Mouse (Mus musculus) neural tube, embryonic 12.5 days (tissue): ENCODE data around the gene Hectd2. TPM values are rescaled to one million over a fixed set of nuclear protein-coding genes. Genes with fewer than 3 reads are reported as not detected.
A peak's percentile ranks its signal among the peaks of the same experiment; 100 is the strongest.

ENCODE experiments used
- ATAC-seq: fragments of 200-750 bp; cut with Nextera tagmentation; 2 replicates; pipeline ENCODE4 v1.8.0; 2017; ENCODE audit warnings: low read depth, mild to moderate bottlenecking, moderate TSS enrichment, moderate library complexity; ENCODE audit not compliant: low FRiP score
- H3K27ac ChIP-seq: fragments of 300-500 bp; sonication (generic); 2 replicates; pipeline ENCODE4 v1.5.1; 2016
- H3K27me3 ChIP-seq: fragments of 300-500 bp; sonication (generic); replicated peaks from 2 replicates; pipeline ENCODE4 v1.6.1; 2016; ENCODE audit warnings: mild to moderate bottlenecking
- H3K36me3 ChIP-seq: fragments of 300-500 bp; sonication (generic); 2 replicates; pipeline ENCODE4 v1.6.1; 2016; ENCODE audit warnings: mild to moderate bottlenecking
- H3K4me1 ChIP-seq: fragments of 300-500 bp; sonication (generic); 2 replicates; pipeline ENCODE4 v1.6.1; 2016
- H3K4me2 ChIP-seq: fragments of 300-500 bp; sonication (generic); replicated peaks from 2 replicates; pipeline ENCODE4 v1.6.1; 2016; ENCODE audit warnings: mild to moderate bottlenecking
- H3K4me3 ChIP-seq: fragments of 300-500 bp; sonication (generic); 2 replicates; pipeline ENCODE4 v1.5.1; 2016
- H3K9ac ChIP-seq: fragments of 300-500 bp; sonication (generic); 2 replicates; pipeline ENCODE4 v1.6.1; 2016; ENCODE audit warnings: mild to moderate bottlenecking
- H3K9me3 ChIP-seq: fragments of 300-500 bp; sonication (generic); 2 replicates; pipeline ENCODE4 v1.6.1; 2016; ENCODE audit warnings: mild to moderate bottlenecking
- WGBS: fragments of 180-500 bp; shearing (Covaris S2); methylation state at CpG from one replicate; pipeline ENCODE4 v1.1.7; 2016; 5-methylcytosine and 5-hydroxymethylcytosine counted together
- polyA plus RNA-seq: library from polyadenylated mRNA; unstranded; fragments of >200 nt; fragmentation: Nextera tagmentation; extraction: Ambion mirVana; gene quantifications from 2 replicates; pipeline ENCODE4 v1.2.1, GENCODE M21; 2016

The Hectd2 gene
- 7.1 TPM in 2 replicates for polyA plus RNA-seq

DNA sequence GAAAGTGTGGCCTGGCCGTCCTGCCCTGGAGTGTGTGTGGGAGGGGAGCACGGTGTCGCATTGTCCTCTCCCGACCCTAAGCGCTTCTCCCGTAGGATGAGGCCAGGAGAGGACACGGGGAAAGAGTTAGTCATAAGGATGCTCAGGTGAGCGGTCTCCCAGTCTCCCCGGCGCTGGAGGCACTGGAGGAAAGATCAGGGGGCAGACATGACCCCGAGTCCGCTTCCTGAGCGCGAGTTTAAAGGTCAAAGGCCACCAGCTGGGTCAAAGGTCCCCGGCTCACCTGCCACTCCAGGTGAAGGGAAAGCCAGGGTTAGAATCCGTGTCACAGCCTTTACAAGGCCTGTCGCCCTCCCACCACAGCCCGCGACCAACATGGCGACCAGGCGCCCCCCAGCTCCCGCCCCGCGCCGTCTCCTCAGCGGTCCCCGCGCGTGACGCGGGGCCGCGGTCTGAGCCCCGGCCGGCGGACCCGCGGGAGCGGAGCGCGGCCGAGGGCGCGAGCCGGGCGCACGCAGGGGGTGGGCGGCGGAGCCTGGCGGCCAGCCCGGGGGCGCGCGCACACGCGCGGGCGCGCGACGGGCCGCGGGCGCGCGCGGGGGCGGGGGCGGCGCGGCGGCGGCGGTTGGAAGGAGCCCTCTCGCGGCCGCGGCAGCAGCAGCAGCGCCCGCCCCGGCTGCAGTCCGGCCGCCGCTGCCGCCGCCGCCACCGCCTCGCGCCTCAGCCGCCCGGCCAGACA lies at the start of gene Hectd2:
Hectd2 (plus strand) TSS at position 594 of the 739 bp plus-strand sequence.
- peak within 1 kb of the TSS; percentile 83 for H3K9ac ChIP-seq
- peak within 1 kb of the TSS; percentile 77 for H3K27ac ChIP-seq
- under 1% methylated on average over 61 of the region's 92 CpGs for WGBS
- no peaks in the 10 kb centered on the region for H3K9me3 ChIP-seq
- H3K4me2 ChIP-seq: peak within 1 kb of the TSS; percentile 92
- ATAC-seq: peak; percentile 85
- 0 out of 2 replicates have a peak, but pooled peaks cover 3% of the 10 kb centered on the region for H3K4me1 ChIP-seq
- peaks cover 4% of the 10 kb centered on the region; the same call in 1 of the 2 replicates for H3K27me3 ChIP-seq
- peak within 1 kb of the TSS; percentile 76 for H3K4me3 ChIP-seq
- H3K36me3 ChIP-seq: no peaks in the 10 kb centered on the region

DNA sequence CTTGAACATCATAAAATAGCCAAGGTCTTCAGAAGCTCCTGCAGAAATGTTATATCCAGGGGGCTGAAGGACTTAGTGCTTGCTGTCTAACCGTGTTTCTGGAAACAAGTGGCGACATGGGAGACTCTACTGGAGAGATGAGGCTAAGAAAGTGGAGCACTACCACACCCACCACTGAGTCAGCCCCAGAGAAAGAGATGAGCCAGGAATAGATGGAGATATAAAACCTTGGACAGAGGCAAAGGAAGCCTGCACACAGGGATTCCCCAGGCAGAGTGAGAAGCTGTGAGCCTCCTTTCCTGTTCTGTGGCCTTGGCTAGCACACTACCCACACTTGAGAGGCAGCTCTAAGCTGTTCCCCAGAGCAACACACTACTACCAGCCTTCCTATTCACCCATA lies 49.7 kb upstream of the Hectd2 start:
- no peaks in the 10 kb centered on the region for H3K4me1 ChIP-seq
- H3K27ac ChIP-seq: no peak overlapping the region
- H3K9ac ChIP-seq: no peak overlapping the region
- 91% methylated on average over 2 of the region's 2 CpGs for WGBS
- no peak overlapping the region for H3K4me3 ChIP-seq
- H3K36me3 ChIP-seq: no peaks in the 10 kb centered on the region
- no peak overlapping the region for H3K4me2 ChIP-seq
- no peaks in the 10 kb centered on the region for H3K27me3 ChIP-seq
- no peak for ATAC-seq
- no peaks in the 10 kb centered on the region for H3K9me3 ChIP-seq

DNA sequence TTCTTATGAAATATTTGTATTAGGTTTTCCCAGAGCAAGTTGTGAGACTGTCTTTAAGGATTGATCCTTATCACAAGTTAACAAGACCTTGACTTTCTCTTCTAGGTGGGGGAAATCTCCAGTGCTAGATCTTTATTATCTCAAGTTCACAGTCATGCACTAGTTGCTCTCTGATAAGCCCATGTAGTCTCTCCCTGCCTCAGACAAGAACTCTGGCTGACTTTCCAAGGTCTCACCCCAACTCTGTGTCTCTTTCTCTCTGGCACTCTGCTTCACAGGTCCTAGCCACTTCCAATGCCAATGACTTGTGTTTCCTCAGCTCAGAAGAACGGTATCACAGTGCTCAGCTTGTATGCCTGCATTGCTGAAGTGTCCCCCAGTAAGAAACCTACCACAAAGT lies 43.1 kb upstream of the Hectd2 start:
- WGBS: 86% methylated on average over 1 of the region's 1 CpGs
- H3K27me3 ChIP-seq: no peaks in the 10 kb centered on the region
- H3K27ac ChIP-seq: no peak overlapping the region
- H3K4me3 ChIP-seq: no peak overlapping the region
- no peaks in the 10 kb centered on the region for H3K9me3 ChIP-seq
- no peak for ATAC-seq
- H3K4me1 ChIP-seq: no peaks in the 10 kb centered on the region
- no peak overlapping the region for H3K9ac ChIP-seq
- no peak overlapping the region for H3K4me2 ChIP-seq
- H3K36me3 ChIP-seq: no peaks in the 10 kb centered on the region

DNA sequence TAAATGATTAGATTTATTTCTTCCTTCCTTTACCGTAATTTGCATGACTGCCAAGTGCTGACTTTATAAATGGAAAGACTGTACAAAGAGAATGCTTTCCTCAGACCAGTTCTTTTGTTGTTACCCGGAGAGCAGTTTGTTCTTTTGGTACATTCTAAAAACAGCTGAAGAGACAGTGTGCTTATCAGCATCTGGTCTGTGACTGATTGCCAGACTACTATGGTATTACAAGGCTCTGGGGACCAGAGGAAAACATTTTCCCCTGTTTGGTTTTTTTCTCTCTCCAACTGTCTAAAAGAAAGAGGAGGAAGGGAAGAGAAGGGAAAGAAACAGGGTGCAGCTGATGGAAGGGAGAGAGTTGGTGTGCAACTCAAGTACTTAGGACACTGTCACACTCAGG lies 36.0 kb upstream of the Hectd2 start:
- Histone ChIP-seq H3K4me3 (no peak overlapping the region), H3K9me3 (no peaks in the 10 kb centered on the region), H3K27me3 (no peaks in the 10 kb centered on the region), H3K4me2 (no peak overlapping the region), H3K4me1 (peaks cover 7% of the 10 kb centered on the region), H3K9ac (no peak overlapping the region), H3K27ac (no peak overlapping the region), H3K36me3 (no peaks in the 10 kb centered on the region)
- WGBS: 36% methylated on average over 2 of the region's 2 CpGs
- ATAC-seq: no peak

DNA sequence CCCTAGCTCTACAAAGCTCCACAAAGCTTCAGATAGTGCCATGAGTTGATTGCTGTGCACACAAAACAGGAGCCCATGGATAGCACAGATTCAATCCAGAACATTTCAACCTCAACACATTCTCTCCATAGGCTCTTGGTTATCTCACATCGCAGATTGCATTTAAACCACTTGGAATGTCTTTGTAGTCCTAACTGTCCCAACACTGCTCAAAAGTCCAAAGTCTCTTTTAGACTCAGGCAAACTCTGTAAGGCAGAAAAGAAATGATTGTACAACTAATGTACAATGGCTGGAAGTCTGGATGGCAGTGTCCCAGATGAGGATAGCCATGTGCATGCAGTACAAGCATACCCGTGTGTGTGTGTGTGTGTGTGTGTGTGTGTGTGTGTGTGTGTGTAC lies 32.9 kb upstream of the Hectd2 start:
- Histone ChIP-seq H3K27ac (no peak overlapping the region), H3K9ac (no peak overlapping the region), H3K4me1 (peaks cover 7% of the 10 kb centered on the region), H3K9me3 (no peaks in the 10 kb centered on the region), H3K27me3 (no peaks in the 10 kb centered on the region), H3K4me2 (no peak overlapping the region), H3K36me3 (no peaks in the 10 kb centered on the region), H3K4me3 (no peak overlapping the region)
- no peak for ATAC-seq
- WGBS: 91% methylated on average over 2 of the region's 2 CpGs

DNA sequence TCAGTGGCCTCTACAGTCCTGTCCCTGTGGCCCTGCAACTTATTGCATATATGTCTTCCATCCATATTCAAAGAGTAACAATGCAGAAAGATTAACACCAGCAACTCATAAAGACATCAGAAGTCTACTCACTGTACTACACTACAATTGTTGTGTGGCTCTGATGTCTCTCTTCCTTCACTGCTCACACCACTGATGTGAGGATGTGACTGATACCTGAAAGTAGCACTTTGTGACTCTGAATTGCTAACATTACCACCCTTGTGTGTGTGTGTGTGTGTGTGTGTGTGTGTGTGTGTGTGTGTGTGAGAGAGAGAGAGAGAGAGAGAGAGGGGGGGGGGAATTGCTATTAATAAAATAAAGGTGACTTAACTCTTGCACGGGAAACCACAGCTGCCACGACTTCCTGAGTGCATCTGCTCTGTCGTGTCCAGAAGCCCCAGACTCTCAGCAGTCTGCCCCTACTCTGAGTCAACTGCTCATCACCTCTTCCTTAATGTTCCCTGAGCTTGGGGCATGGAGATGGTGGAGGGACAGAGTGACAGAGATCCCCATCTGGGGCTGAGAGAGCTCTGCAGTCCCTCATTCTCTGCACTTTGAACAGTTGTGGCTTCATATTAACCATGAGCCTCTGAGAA lies 31.8 kb upstream of the Hectd2 start:
- H3K4me1 ChIP-seq: peaks cover 7% of the 10 kb centered on the region

DNA sequence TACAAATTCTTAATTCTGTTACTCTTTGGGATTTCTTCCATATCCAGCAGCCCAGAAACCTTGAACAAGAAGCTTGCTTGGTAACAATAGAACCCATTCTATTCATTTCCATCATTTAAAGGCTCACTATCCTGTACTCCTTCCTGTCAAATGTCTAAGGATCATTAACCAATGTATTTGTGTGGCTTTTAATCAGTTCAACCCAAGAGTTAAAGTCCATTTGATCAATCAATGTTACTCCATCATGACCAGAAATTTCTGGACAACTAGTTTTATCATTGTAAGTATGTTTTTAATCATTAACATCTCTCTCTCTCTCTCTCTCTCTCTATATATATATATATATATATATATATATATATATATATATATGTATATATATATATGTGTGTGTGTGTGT lies 29.4 kb upstream of the Hectd2 start:
- Histone ChIP-seq H3K27ac (no peak overlapping the region), H3K4me3 (no peak overlapping the region), H3K9ac (no peak overlapping the region), H3K27me3 (no peaks in the 10 kb centered on the region), H3K36me3 (no peaks in the 10 kb centered on the region), H3K4me1 (no peaks in the 10 kb centered on the region), H3K9me3 (no peaks in the 10 kb centered on the region), H3K4me2 (no peak overlapping the region)
- ATAC-seq: no peak

More for the DNA sequence above, 31.8 kb upstream of the Hectd2 start:
- Histone ChIP-seq H3K4me2 (no peak overlapping the region), H3K9me3 (no peaks in the 10 kb centered on the region), H3K27ac (no peak overlapping the region), H3K9ac (no peak overlapping the region), H3K27me3 (no peaks in the 10 kb centered on the region), H3K36me3 (no peaks in the 10 kb centered on the region), H3K4me3 (no peak overlapping the region)
- 76% methylated on average over 3 of the region's 3 CpGs for WGBS
- no peak for ATAC-seq

DNA sequence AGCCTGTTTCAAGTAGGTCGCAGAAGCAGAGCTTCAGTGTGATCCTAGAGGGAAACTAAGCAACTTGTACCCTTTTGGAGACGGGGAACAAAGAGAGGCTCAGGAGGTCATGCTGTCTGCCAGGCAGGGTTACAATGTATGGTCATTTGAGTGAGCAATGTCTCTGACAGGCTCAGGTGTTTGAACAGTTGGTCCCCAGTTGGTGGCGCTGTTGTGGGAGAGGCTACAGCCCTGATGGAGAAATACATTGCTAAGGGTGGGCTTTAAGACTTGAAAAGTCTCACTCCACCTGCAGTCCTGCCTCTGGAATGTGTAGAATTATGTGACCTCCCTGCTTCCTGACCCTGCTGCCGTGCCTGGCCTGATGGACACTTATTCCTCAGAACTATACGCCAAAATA lies 21.4 kb upstream of the Hectd2 start:
- Histone ChIP-seq H3K4me2 (no peak overlapping the region), H3K4me3 (no peak overlapping the region), H3K9ac (no peak overlapping the region), H3K9me3 (no peaks in the 10 kb centered on the region), H3K27ac (no peak overlapping the region), H3K27me3 (no peaks in the 10 kb centered on the region), H3K4me1 (peaks cover 23% of the 10 kb centered on the region), H3K36me3 (no peaks in the 10 kb centered on the region)
- ATAC-seq: no peak
- WGBS: 62% methylated on average over 5 of the region's 5 CpGs

DNA sequence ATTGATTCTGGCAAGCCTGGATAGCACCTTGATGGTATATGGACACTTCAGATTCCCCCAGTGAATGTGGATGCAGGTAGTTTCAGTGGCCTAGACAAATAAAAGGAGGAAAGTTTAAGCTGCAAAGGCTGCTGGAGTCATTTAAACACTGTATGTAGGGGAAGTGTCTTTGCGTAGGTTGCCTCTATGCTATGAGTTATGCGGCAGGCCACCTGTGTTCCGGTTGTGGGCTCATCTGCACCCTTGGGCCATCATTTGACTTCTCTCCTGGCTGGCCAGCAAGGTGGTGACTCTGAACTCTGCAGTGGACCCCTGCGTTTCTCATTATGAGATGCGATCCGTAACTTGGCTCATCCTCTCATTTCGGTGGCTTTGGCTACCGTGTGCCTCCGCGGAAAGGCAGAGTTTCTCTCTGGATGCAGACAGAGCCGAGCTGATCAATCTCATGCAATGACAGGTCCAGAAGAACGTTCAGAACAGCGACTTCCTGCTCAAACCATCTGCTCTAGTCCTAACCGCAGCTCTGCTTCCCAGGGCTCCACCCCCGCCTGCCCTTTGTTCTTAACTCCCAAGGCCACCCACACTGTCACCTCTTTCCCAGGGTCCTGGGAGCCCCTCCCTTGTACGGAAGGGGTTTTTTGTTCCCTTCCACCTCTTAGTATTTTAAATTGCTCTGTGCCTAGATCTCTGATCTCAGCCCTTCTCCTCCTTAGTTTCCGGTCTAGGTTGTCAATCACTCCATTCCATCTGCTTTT lies 20.3 kb upstream of the Hectd2 start:
- Histone ChIP-seq H3K9me3 (no peaks in the 10 kb centered on the region), H3K4me2 (peak overlapping the region; percentile 50), H3K36me3 (no peaks in the 10 kb centered on the region), H3K4me3 (no peak overlapping the region), H3K9ac (no peak overlapping the region), H3K27ac (peak overlapping the region; percentile 51; the same call in 1 of the 2 replicates), H3K4me1 (peaks cover 23% of the 10 kb centered on the region), H3K27me3 (no peaks in the 10 kb centered on the region)
- WGBS: 27% methylated on average over 17 of the region's 17 CpGs
- peak; percentile 77 for ATAC-seq

DNA sequence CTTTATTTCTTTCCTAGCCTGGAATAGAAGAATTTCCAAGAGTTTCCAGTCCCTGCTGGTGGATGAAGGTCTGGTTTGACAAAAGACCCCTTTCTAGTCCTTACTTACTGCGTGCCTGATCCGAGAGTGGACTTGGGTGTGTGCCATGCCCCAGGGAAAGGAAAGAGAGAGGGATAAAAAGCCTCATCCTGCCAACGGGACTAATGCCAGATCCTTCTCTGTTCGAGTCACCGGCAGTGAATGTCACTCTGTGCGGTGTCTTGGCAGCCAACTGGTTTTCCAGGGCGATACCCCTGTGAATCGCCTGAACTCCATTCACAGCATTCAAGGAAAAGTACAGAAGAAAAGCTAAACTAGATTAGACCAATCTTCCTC lies 19.7 kb upstream of the Hectd2 start:
- H3K9ac ChIP-seq: no peak overlapping the region
- no peak overlapping the region for H3K4me3 ChIP-seq

DNA sequence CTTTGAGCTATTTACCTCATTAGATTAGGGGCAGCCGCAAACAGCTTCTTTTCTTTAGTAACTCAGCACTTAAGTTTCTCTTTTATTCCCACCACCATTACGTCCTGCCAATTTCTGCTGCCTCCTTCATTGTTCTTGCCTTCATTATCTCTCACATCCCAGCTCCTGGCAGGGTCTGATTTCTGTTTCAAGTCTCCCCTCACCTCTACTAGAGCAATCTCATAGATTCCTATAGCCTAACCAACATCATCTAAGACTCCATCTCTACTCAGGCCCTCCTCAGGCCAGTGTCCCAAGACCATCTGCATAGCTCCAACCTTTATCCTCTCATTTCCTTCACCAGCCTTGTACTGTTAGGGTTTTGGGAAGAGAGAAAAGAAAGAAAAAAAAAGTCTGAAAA lies 19.3 kb upstream of the Hectd2 start:
- Histone ChIP-seq H3K9ac (no peak overlapping the region), H3K36me3 (no peaks in the 10 kb centered on the region), H3K27ac (no peak overlapping the region), H3K27me3 (no peaks in the 10 kb centered on the region), H3K4me2 (peak overlapping the region; percentile 50), H3K4me3 (no peak overlapping the region), H3K9me3 (no peaks in the 10 kb centered on the region), H3K4me1 (peaks cover 23% of the 10 kb centered on the region)
- WGBS: 19% methylated on average over 2 of the region's 2 CpGs
- ATAC-seq: peak; percentile 23

More for the DNA sequence above, 19.7 kb upstream of the Hectd2 start:
- no peaks in the 10 kb centered on the region for H3K36me3 ChIP-seq
- peaks cover 23% of the 10 kb centered on the region for H3K4me1 ChIP-seq
- ATAC-seq: peak; percentile 71
- H3K27me3 ChIP-seq: no peaks in the 10 kb centered on the region
- WGBS: 15% methylated on average over 8 of the region's 8 CpGs
- H3K4me2 ChIP-seq: peak overlapping the region; percentile 50
- 0 out of 2 replicates have a peak overlapping the region, but pooled peaks have one; percentile 51 for H3K27ac ChIP-seq
- H3K9me3 ChIP-seq: no peaks in the 10 kb centered on the region

DNA sequence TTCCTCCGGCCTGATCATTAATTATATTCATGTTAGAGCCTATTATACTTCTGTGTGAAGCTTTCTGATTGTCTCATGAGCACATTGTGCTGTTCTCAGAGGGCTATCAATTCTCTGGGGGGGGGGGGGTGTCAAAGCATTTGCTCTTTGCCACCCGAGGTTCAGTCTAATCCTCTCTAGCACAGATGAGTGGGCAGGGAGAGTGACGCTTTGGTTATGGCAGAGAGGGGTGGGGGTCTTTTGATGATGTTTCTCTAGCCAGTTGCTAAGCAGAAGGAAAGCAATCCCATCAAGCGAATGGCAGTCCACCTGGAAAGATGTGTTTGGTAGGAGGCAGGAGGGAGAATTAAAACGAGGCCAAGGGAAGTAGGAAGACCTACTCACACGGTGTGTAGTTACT lies 18.6 kb upstream of the Hectd2 start:
- peaks cover 23% of the 10 kb centered on the region for H3K4me1 ChIP-seq
- H3K9me3 ChIP-seq: no peaks in the 10 kb centered on the region
- no peak overlapping the region for H3K9ac ChIP-seq
- H3K27me3 ChIP-seq: no peaks in the 10 kb centered on the region
- no peak overlapping the region for H3K4me3 ChIP-seq
- 21% methylated on average over 6 of the region's 6 CpGs for WGBS
- ATAC-seq: no peak
- H3K36me3 ChIP-seq: no peaks in the 10 kb centered on the region
- H3K27ac ChIP-seq: no peak overlapping the region
- no peak overlapping the region for H3K4me2 ChIP-seq
